Mouse (Mus musculus) thymus, adult 18-20 months (tissue): ENCODE data around the gene Slc30a1.

Source experiments
- DNase-seq, 2 experiments: peaks; one replicate each; pipeline ENCODE4 v3.0.0; 2022; ENCODE audit warnings: mixed read lengths in 2 of 2

Gene Slc30a1

DNA sequence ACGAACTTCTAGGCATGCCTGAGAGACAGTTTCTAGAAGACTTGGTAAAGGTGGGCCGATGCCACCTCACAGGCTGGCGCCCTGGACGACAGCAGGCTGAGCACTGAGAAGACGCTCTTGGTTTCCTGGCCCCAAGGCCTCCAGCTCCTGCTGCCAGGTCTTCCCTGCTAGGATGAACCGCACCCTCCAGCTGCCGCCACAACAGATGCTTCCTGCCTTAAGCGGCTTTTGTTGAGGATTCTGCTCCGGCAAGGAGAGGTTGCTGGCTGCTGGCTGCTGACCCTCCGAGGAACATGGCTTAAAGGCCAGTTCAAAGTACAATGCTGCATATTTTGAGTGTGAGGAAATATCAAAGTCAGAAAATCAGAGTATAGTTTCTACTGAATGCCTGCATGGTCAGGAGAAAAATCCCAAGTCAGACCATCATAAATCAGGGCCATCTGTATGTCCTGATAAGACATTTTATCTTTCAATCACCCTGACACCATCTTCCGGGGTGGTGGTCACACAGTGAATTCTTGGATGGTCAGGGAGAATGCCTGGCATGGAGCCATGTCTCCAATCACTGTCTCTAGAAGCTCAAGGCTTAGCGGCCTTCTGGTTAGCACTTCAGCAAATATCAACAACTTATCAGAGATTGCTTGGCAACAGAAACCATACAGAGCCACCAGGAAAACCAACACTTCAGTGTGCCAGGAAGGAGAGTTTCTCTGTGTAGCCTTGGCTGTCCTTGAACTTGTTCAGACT is 9.6 kb upstream of the Slc30a1 start:
- no peak for DNase-seq

DNA sequence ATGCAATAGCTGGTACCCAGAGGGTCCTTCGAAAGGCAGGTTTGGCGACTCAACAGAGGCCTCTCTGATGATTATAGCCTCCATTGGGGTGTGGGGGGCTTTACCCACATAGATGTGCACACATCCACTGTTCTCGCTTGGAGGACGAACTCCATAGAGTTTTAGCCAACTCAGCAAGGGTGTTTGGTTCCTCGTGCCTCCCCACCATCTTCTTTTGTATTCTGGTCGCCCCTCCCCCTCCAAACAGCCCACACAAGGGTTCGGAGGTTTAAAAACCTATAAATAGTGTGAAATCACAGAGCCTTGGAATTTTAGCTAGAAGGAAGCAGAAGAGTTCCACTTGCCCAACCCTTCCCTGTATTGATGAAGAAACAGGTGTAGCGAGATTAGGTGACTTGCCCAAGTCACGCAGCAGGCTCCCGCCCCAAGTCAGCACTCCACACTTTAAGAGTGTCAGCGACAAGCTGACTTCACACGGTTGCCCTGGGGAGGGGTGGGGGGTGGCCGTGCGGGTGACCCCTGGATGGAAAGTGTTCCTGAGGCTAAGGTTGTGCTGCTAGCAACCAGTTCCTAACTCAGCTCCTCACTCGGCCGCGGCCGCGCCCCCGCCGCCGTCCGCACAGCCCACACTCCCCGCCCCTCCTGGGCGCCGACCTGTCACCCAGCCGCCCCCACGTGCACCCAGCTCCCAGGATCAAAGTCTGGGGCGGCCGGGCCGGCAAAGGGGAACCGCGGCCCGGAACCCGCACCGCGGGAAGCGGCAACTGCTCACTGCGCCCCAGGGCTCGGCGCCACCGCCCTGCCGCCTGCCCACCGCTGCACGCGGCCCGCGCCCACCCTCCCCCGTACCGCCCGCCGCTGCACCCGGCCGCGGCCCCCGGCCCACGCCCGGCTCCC is 682 bp upstream of the Slc30a1 start:
- peak; percentile 62 to 67 for DNase-seq

DNA sequence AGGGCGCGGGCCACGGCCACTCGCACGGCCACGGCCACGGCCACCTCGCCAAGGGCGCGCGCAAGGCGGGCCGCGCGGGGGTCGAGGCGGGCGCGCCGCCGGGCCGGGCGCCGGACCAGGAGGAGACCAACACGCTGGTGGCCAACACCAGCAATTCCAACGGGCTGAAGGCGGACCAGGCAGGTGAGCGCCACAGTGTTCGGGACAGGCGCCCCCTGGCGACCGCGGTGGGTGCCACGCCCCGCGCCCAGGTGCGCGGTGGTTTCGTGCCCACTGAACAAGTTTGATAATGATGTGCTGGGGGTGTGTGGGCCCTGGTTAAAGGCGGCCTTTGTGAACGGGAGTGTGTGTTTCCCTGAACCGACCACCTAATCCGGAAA is 854 bp downstream of the Slc30a1 start:
- DNase-seq: peak; percentile 61 to 66

GRCm38 (mm10) chr1:191908906-191909305 is 2.3 kb downstream of the Slc30a1 start:
- no peak for DNase-seq

DNA sequence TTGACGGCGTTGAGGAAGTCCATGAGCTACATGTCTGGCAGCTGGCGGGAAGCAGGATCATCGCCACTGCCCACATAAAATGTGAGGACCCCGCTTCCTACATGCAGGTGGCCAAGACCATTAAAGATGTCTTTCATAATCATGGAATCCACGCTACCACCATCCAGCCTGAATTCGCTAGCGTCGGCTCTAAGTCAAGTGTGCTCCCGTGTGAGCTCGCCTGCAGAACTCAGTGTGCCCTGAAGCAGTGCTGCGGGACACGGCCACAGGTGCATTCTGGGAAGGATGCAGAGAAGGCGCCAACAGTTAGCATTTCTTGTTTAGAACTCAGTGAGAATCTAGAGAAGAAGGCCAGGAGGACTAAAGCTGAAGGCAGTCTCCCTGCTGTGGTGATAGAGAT is 2.7 kb downstream of the Slc30a1 start:
- DNase-seq: no peak

DNA sequence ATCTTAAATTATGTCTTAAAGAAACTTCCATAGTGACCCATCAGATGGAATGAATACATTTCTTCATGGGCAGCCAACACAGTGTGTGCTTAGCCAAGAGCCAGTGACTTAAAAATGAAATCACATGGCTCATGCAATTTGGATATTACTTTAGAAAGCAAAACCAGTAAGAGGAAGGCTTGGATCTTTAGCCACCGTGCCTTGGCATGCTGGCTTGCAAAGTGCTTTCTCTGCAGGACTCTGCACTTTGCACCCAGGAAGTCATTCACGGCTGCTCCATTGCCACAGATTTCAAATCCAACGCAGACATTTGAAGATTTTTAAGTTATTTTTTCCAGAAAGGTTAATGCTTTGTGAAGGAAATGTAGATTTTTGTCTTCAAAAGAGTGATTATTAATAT is 4.1 kb downstream of the Slc30a1 start:
- DNase-seq: no peak

DNA sequence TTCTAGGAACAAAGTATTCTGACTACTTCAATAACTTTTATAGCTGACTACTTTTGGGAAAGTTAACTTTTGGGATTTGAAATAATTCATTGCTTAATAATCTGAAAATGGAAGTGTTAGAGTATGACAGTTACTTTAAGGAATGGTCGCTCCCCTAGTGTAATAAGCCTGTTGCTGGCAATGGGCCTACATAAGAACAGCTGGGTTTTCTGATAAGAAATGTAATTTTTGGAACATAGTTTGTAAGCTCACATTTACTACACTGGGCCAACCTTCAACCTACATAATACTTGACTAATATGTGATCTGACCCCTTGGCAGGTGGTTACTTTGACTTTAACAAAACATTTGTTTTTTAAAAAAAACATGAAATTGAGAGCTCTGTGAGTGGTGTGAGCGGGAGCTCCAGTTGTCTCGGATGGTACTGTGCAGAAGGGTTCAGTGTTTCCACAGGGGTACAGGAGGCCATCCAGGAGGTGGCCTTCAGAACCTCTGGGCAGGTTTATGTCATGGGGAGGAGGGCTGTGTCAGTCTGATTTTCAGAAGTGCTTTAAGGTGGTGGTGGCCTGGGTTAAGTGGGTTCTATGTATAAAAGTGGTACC is 4.6 kb downstream of the Slc30a1 start:
- no peak for DNase-seq

- no peak for DNase-seq
Measured at GRCm38 (mm10) chr1:191914647-191915046, 8.1 kb downstream of the Slc30a1 start.

DNA sequence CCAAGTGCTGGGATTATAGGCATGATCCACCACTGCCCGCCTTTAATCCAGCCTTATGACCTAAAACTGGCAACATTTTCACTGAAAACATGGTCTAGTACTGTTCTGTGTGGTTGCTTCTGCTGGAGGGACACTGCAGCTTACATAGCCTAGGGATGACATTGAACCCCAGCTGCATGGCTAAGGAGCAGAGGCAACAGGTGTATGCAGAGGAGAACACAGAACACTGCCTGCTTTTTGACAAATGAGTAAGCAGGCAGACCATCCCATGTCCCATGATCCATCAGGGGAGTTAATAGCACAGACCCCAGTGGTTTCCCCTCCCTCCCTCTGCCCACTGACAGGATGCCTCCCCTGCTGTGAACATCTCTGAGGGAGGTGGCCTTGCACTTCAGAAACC is 9.0 kb downstream of the Slc30a1 start:
- no peak for DNase-seq

GRCm38 (mm10) chr1:191916876-191917275 is 10.3 kb downstream of the Slc30a1 start:
- DNase-seq: no peak

GRCm38 (mm10) chr1:191919336-191919735 is 12.8 kb downstream of the Slc30a1 start:
- no peak for DNase-seq

DNA sequence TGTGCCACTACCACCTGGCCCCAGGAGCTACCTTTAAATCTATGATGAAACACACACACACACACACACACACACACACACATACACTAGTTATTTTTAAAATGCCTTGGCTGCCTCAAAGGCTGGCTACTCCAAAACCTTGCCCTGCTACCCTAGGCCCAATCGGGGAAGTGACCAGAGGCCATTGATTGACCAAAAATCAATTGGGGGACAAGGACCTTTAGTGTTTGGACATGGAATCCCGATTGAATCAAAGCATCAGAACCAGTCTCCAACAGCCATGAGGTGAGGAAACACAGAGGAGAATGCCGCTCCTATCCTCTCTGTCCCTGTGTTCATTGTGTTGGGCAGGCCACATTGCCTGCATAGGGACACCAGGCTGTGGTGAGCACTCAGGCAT is 15.1 kb downstream of the Slc30a1 start:
- no peak for DNase-seq

DNA sequence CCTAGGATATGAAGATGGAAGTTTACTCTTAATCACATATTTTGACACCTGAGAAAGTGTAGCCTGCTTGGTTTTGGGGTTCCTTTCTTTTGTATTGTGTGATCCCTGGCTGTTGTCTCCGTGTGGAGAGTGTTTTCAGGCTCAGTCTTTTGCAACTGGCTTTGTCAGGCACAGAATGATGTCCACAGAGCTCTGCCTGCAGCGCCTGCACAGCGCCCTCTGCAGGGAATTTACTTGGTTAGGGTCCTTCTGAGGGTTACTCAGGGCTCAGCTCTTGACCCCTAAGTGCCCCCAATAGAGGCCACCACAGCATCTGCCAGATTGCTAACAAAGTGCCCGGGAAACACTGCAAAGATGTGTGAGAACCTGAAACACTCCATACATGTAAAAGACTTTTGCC is 18.9 kb downstream of the Slc30a1 start:
- DNase-seq: no peak

DNA sequence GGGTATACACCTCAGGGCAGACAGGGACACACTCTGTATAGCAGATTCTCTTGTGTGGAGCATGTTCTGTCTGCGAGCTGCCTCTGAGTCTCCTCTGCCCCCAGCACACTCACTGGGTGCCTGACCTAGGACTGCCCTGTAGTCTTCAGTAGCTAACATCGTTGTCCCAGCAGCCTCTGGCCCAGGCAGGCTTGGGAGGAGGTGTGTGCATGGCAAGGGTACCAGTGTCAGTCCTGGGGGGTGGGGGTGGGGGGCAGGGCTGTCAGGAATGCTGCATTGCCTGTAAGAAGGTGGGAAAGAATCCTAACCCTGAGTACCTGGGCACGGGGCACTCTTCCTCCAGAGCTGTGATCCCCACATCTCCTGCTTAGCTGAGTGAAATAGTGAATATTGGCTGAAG is 20.1 kb downstream of the Slc30a1 start:
- DNase-seq: no peak

DNA sequence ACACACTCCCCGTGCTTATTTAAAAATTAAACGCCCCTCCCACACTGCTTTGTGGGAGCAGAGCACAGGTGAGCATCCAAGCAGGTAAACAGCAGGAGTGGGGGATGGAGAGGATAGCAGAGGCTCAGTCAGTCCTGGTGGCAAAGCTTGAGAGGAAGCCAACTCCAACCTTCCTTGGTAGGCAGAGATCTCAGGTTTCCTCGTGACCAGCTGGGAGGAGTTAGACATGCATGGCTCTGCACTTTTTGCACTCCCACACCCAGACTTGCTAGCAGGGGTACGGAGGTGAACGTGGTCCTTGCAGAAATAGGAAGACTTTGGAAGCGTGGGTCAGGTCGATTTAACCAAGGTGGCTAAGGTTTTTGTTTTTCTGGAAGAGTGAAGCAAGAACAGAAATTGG is 21.8 kb downstream of the Slc30a1 start:
- no peak for DNase-seq

DNA sequence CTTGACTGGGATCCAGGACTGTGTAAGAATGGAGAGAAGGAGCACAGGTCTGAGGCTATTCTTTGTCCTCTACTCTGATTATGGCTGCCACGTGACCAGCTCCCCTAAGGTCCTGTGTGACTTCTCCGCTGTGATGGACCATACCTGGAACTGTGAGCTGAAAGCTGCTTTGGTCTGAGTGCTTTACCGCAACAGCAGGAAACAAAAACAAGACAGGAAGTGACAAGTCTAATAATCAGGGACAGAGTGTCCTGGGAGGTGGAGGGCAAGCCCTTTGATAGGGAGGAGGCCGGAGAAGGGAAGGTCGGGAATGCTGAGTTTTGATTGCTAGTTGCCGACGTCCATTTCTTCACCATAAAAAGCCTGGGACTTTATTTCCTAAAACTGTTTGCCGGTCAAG is 22.5 kb downstream of the Slc30a1 start:
- no peak for DNase-seq

GRCm38 (mm10) chr1:191929897-191930524 is 23.4 kb downstream of the Slc30a1 start:
- no peak for DNase-seq

- DNase-seq: no peak
Measured at GRCm38 (mm10) chr1:191930525-191931105, 24.0 kb downstream of the Slc30a1 start.

DNA sequence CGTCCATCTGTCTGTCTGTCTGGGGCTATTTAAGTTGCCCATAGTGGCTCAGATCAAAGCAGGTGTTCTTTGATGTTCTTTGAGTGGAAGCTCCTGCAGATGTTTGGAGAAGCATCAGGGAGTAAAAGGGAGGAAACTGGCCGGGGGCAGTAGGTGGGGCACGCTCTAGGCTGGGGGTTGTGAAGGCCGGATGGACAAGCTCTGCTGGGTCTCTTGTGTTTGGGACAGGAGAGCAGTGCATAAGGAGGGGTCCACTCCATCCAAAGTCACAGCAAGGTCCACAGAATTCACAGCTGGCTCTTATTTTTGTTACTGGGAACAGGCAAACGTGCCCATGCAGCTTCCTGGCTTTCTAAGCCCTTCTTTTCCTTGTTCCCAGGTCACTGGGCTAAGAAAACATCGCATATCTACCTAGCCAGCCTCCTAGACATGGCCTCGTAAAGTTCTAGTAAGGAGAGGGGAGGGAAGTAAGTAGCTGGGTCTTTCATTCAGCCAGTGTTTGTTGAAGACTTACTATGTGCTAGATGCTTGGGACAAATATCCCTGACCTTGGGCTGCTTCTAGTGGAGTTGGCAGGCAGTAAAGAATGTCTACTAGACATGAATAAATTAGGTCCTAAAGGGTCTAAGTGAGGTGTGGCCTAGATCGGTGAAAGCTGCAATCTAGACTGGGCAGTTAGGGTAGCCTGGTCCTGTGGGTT is 25.9 kb downstream of the Slc30a1 start:
- no peak for DNase-seq

DNA sequence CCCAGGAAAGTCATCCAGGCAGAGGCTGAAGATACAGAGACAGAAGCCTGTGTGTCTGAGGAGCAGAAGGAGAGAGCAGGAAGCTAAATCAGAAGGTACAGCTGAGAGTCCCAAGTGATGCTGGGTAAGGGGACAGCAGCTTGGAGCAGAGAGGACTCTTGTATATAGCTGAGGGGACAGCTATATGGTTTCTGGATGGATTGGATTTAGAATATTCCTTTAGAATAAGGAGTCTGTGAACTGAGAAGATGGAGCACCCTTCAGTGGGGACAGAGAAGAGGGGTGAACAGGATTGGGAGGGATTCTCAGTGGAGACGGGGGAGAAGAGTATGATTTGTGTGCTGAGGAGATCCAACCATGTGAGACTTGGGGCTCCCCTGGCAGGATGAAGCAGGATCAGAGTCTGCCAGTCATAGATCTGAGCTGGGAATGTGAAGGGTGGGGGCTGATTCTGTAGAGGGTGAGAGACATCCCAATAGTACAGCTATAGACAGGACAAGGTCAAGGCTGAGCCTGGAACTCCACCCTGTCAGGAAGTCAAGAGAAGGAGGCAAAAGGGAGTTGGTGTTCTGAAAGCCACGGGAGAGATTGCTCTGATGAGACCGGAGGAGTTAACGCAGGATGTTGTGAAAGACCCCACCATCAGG is 26.5 kb downstream of the Slc30a1 start:
- no peak for DNase-seq

- DNase-seq: no peak
Measured at GRCm38 (mm10) chr1:191943638-191944037, 37.1 kb downstream of the Slc30a1 start.

- DNase-seq: no peak
Measured at GRCm38 (mm10) chr1:191945341-191945740, 38.8 kb downstream of the Slc30a1 start.
